Mouse (Mus musculus) forebrain, embryonic 12.5 days (tissue): ENCODE measurements around the gene Sycp3. TPM values are rescaled to one million over a fixed set of nuclear protein-coding genes. Genes with fewer than 3 reads are reported as not detected.

Experiments
- polyA plus RNA-seq: library from polyadenylated mRNA; unstranded; fragments of >200 nt; fragmentation: Nextera tagmentation; extraction: Ambion mirVana; gene quantifications from 2 replicates; pipeline ENCODE4 v1.2.1, GENCODE M21; 2016

The Sycp3 gene
- polyA plus RNA-seq, 1 experiment from 2014 or later, result 0.23 TPM

Other genes starting within 250 kb of the Sycp3 start
- gene Dram1, start 80.5 kb upstream of the Sycp3 start, polyA plus RNA-seq, result 0.40 and 0.50 TPM in 2 replicates
- 12.8 and 13.1 TPM in 2 replicates for gene Gnptab, start 80.4 kb upstream of the Sycp3 start, polyA plus RNA-seq
- 8.8 and 16.0 TPM in 2 replicates for gene Chpt1, start 44.5 kb downstream of the Sycp3 start, polyA plus RNA-seq
- gene Mybpc1, start 145.6 kb downstream of the Sycp3 start, polyA plus RNA-seq, result 0.78 and 0.81 TPM in 2 replicates
- not detected in 2 replicates for gene Spic, start 225.4 kb downstream of the Sycp3 start, polyA plus RNA-seq